Mouse (Mus musculus) embryonic facial prominence, embryonic 13.5 days (tissue): Measurements from ENCODE around the gene Dock10. TPM values are rescaled to one million over a fixed set of nuclear protein-coding genes. Genes with fewer than 3 reads are reported as not detected.

Experiments used
- ATAC-seq: fragments of 200-750 bp; cut with Nextera tagmentation; 2 replicates; pipeline ENCODE4 v1.8.0; 2017; ENCODE audit warnings: low read depth; ENCODE audit not compliant: insufficient number of reproducible peaks, insufficient read depth, low FRiP score, low TSS enrichment
- H3K27ac ChIP-seq: fragments of 300-500 bp; sonication (generic); 2 replicates; pipeline ENCODE4 v1.5.1; 2015; ENCODE audit warnings: moderate library complexity, mild to moderate bottlenecking, inconsistent platforms
- H3K27me3 ChIP-seq: fragments of 300-500 bp; sonication (generic); 2 replicates; pipeline ENCODE4 v1.6.1; 2015; ENCODE audit warnings: mild to moderate bottlenecking, inconsistent platforms
- H3K36me3 ChIP-seq: fragments of 300-500 bp; sonication (generic); 2 replicates; pipeline ENCODE4 v1.6.1; 2015; ENCODE audit warnings: mild to moderate bottlenecking, inconsistent platforms
- H3K4me1 ChIP-seq: fragments of 300-500 bp; sonication (generic); 2 replicates; pipeline ENCODE4 v1.6.1; 2015; ENCODE audit warnings: inconsistent platforms
- H3K4me2 ChIP-seq: fragments of 300-500 bp; sonication (generic); 2 replicates; pipeline ENCODE4 v1.6.1; 2015; ENCODE audit warnings: moderate library complexity, mild to moderate bottlenecking, inconsistent platforms
- H3K4me3 ChIP-seq: fragments of 300-500 bp; sonication (generic); 2 replicates; pipeline ENCODE4 v1.5.1; 2015; ENCODE audit warnings: mild to moderate bottlenecking, inconsistent platforms
- H3K9ac ChIP-seq: fragments of 300-500 bp; sonication (generic); 2 replicates; pipeline ENCODE4 v1.6.1; 2015; ENCODE audit warnings: mild to moderate bottlenecking, inconsistent platforms
- H3K9me3 ChIP-seq: fragments of 300-500 bp; sonication (generic); 2 replicates; pipeline ENCODE4 v1.6.1; 2016; ENCODE audit warnings: inconsistent platforms
- WGBS: fragments of 180-500 bp; shearing (Covaris S2); methylation state at CpG from one replicate; pipeline ENCODE4 v1.1.7; 2015; ENCODE audit warnings: mixed read lengths; 5-methylcytosine and 5-hydroxymethylcytosine counted together
- polyA plus RNA-seq: library from polyadenylated mRNA; unstranded; fragments of >200 nt; fragmentation: Nextera tagmentation; extraction: Ambion mirVana; gene quantifications from 2 replicates; pipeline ENCODE4 v1.2.1, GENCODE M21; 2015

Gene Dock10
- polyA plus RNA-seq = 7.3 TPM in 2 replicates

GRCm38 (mm10) chr1:80757977-80758797 lies at the start of gene Dock10:
Dock10 (minus strand) TSS chr1:80758527.
- H3K27me3 ChIP-seq = peaks cover 27% of the 10 kb centered on the region
- ATAC-seq = peak; percentile 64
- WGBS = under 1% methylated on average over 81 of the region's 82 CpGs
- H3K9me3 ChIP-seq = no peaks in the 10 kb centered on the region
- H3K27ac ChIP-seq = 0 out of 2 replicates have a peak within 1 kb of the TSS, but pooled peaks have one; percentile 33
- peak within 1 kb of the TSS; percentile 94 for H3K4me2 ChIP-seq
- peaks cover 16% of the 10 kb centered on the region for H3K4me1 ChIP-seq
- H3K4me3 ChIP-seq = peak within 1 kb of the TSS; percentile 68
- H3K9ac ChIP-seq = peak within 1 kb of the TSS; percentile 80
- no peaks in the 10 kb centered on the region for H3K36me3 ChIP-seq

- WGBS = 53% methylated on average over 3 of the region's 3 CpGs
- no peaks in the 10 kb centered on the region for H3K36me3 ChIP-seq
- ATAC-seq = no peak
- H3K27me3 ChIP-seq = no peaks in the 10 kb centered on the region
- H3K9ac ChIP-seq = no peak overlapping the region
- no peaks in the 10 kb centered on the region for H3K9me3 ChIP-seq
- H3K4me1 ChIP-seq = no peaks in the 10 kb centered on the region
- H3K27ac ChIP-seq = no peak overlapping the region
- no peak overlapping the region for H3K4me2 ChIP-seq
- H3K4me3 ChIP-seq = no peak overlapping the region
These were observed 48.6 kb upstream of the Dock10 start for GRCm38 (mm10) chr1:80806835-80807398.

- Histone ChIP-seq H3K9ac (no peak overlapping the region), H3K4me2 (no peak overlapping the region), H3K4me1 (no peaks in the 10 kb centered on the region), H3K9me3 (no peaks in the 10 kb centered on the region), H3K4me3 (no peak overlapping the region), H3K27ac (no peak overlapping the region), H3K27me3 (no peaks in the 10 kb centered on the region), H3K36me3 (no peaks in the 10 kb centered on the region)
- no peak for ATAC-seq
- 84% methylated on average over 3 of the region's 3 CpGs for WGBS
These were observed 43.7 kb upstream of the Dock10 start for GRCm38 (mm10) chr1:80802023-80802422.

- peaks cover 4% of the 10 kb centered on the region; the same call in 1 of the 2 replicates for H3K4me1 ChIP-seq
- ATAC-seq = no peak
- H3K36me3 ChIP-seq = no peaks in the 10 kb centered on the region
- 79% methylated on average over 2 of the region's 2 CpGs for whole genome bisulfite sequencing
- no peak overlapping the region for H3K27ac ChIP-seq
- H3K4me3 ChIP-seq = no peak overlapping the region
- 0 out of 2 replicates have a peak, but pooled peaks cover 3% of the 10 kb centered on the region for H3K9me3 ChIP-seq
- H3K4me2 ChIP-seq = no peak overlapping the region
- no peak overlapping the region for H3K9ac ChIP-seq
- no peaks in the 10 kb centered on the region for H3K27me3 ChIP-seq
These were observed 26.9 kb upstream of the Dock10 start for GRCm38 (mm10) chr1:80785066-80785779.

- H3K36me3 ChIP-seq = no peaks in the 10 kb centered on the region
These were observed 25.8 kb upstream of the Dock10 start for GRCm38 (mm10) chr1:80784155-80784554.

GRCm38 (mm10) chr1:80765504-80765903 lies 7.2 kb upstream of the Dock10 start:
- Histone ChIP-seq H3K9ac (no peak overlapping the region), H3K4me2 (no peak overlapping the region), H3K9me3 (no peaks in the 10 kb centered on the region), H3K36me3 (no peaks in the 10 kb centered on the region), H3K4me1 (no peaks in the 10 kb centered on the region), H3K27me3 (no peaks in the 10 kb centered on the region), H3K4me3 (no peak overlapping the region), H3K27ac (no peak overlapping the region)
- WGBS = 77% methylated on average over 2 of the region's 2 CpGs
- ATAC-seq = no peak

More at GRCm38 (mm10) chr1:80784155-80784554, 25.8 kb upstream of the Dock10 start:
- Histone ChIP-seq H3K27me3 (no peaks in the 10 kb centered on the region), H3K9ac (no peak overlapping the region), H3K4me2 (no peak overlapping the region), H3K9me3 (0 out of 2 replicates have a peak, but pooled peaks cover 3% of the 10 kb centered on the region), H3K4me3 (no peak overlapping the region), H3K4me1 (peaks cover 4% of the 10 kb centered on the region; the same call in 1 of the 2 replicates), H3K27ac (no peak overlapping the region)
- 18% methylated on average over 3 of the region's 3 CpGs for WGBS
- ATAC-seq = no peak

GRCm38 (mm10) chr1:80763042-80763950 lies 5.0 kb upstream of the Dock10 start:
- Histone ChIP-seq H3K27ac (no peak overlapping the region), H3K36me3 (no peaks in the 10 kb centered on the region), H3K4me2 (no peak overlapping the region), H3K9me3 (no peaks in the 10 kb centered on the region), H3K27me3 (peaks cover 12% of the 10 kb centered on the region), H3K9ac (no peak overlapping the region), H3K4me1 (peaks cover 5% of the 10 kb centered on the region; the same call in 1 of the 2 replicates), H3K4me3 (no peak overlapping the region)
- 55% methylated on average over 4 of the region's 4 CpGs for WGBS
- ATAC-seq = no peak

GRCm38 (mm10) chr1:80758798-80759184 lies 464 bp upstream of the Dock10 start:
- H3K9me3 ChIP-seq = no peaks in the 10 kb centered on the region
- 9% methylated on average over 6 of the region's 6 CpGs for WGBS
- ATAC-seq = 0 out of 2 replicates have a peak, but pooled peaks have one; percentile 5
- peak overlapping the region; percentile 68 for H3K4me3 ChIP-seq
- H3K27ac ChIP-seq = 0 out of 2 replicates have a peak overlapping the region, but pooled peaks have one; percentile 33
- no peaks in the 10 kb centered on the region for H3K36me3 ChIP-seq
- H3K27me3 ChIP-seq = peaks cover 27% of the 10 kb centered on the region
- peak overlapping the region; percentile 80 for H3K9ac ChIP-seq
- peak overlapping the region; percentile 94 for H3K4me2 ChIP-seq
- H3K4me1 ChIP-seq = peaks cover 16% of the 10 kb centered on the region

- Histone ChIP-seq H3K36me3 (no peaks in the 10 kb centered on the region), H3K27me3 (peaks cover 27% of the 10 kb centered on the region), H3K4me2 (peak overlapping the region; percentile 94), H3K27ac (no peak overlapping the region), H3K9ac (peak overlapping the region; percentile 80; the same call in 1 of the 2 replicates), H3K4me1 (peaks cover 16% of the 10 kb centered on the region), H3K4me3 (peak overlapping the region; percentile 68), H3K9me3 (no peaks in the 10 kb centered on the region)
- ATAC-seq = no peak
- WGBS = 2% methylated on average over 6 of the region's 6 CpGs
These were observed 714 bp downstream of the Dock10 start for GRCm38 (mm10) chr1:80757650-80757976.

GRCm38 (mm10) chr1:80756824-80757649 lies 1.3 kb downstream of the Dock10 start:
- peaks cover 27% of the 10 kb centered on the region for H3K27me3 ChIP-seq
- H3K27ac ChIP-seq = no peak overlapping the region
- 4% methylated on average over 14 of the region's 14 CpGs for WGBS
- H3K4me1 ChIP-seq = peaks cover 16% of the 10 kb centered on the region
- no peak for ATAC-seq
- peak overlapping the region; percentile 80; the same call in 1 of the 2 replicates for H3K9ac ChIP-seq
- peak overlapping the region; percentile 94 for H3K4me2 ChIP-seq
- peak overlapping the region; percentile 68 for H3K4me3 ChIP-seq
- no peaks in the 10 kb centered on the region for H3K9me3 ChIP-seq
- no peaks in the 10 kb centered on the region for H3K36me3 ChIP-seq
